Mouse (Mus musculus) kidney, adult 2 months (tissue): Measurements from ENCODE around the gene Mtmr6. TPM values are rescaled to one million over a fixed set of nuclear protein-coding genes. Genes with fewer than 3 reads are reported as not detected.
A peak's percentile ranks its signal among the peaks of the same experiment; 100 is the strongest.

Experiments used
- DNase-seq: peaks from one replicate; pipeline ENCODE4 v3.0.0; 2021
- H3K27ac ChIP-seq: fragments of 200-500 bp; 2 replicates; pipeline ENCODE4 v1.5.1; 2012; ENCODE audit warnings: low read depth, low read length, control low read depth, inconsistent platforms; ENCODE audit not compliant: insufficient read depth
- H3K27me3 ChIP-seq: fragments of 200-500 bp; replicated peaks from 2 replicates; pipeline ENCODE4 v1.6.1; 2012; ENCODE audit warnings: mild to moderate bottlenecking, moderate library complexity, low read length, inconsistent platforms; ENCODE audit not compliant: control insufficient read depth, insufficient read depth
- H3K36me3 ChIP-seq: fragments of 200-500 bp; 2 replicates; pipeline ENCODE4 v1.6.1; 2012; ENCODE audit warnings: mild to moderate bottlenecking, moderate library complexity, low read length, inconsistent platforms; ENCODE audit not compliant: control insufficient read depth, insufficient read depth
- H3K4me1 ChIP-seq: fragments of 200-500 bp; 2 replicates; pipeline ENCODE4 v1.6.1; 2011; ENCODE audit warnings: low read length; ENCODE audit not compliant: control insufficient read depth, insufficient read depth
- H3K4me3 ChIP-seq: fragments of 200-500 bp; 2 replicates; pipeline ENCODE4 v1.5.1; 2011; ENCODE audit warnings: mild to moderate bottlenecking, low read depth, low read length, control low read depth; ENCODE audit not compliant: insufficient read depth
- CTCF ChIP-seq: fragments of 200-500 bp; conservative IDR thresholded peaks from 2 replicates; pipeline ENCODE4 v1.5.1; 2011; ENCODE audit warnings: low read depth, mild to moderate bottlenecking, control low read depth, low read length, moderate library complexity, mixed read lengths; ENCODE audit not compliant: insufficient read depth, insufficient read length
- POLR2A ChIP-seq: fragments of 200-500 bp; IDR thresholded peaks from one replicate; pipeline ENCODE4 v1.6.1; 2011; ENCODE audit warnings: low read depth, low read length, control low read depth
- WGBS: fragments of 180-500 bp; shearing (Covaris S2); methylation state at CpG from one replicate; pipeline ENCODE4 v1.1.7; 2018; 5-methylcytosine and 5-hydroxymethylcytosine counted together
- polyA plus RNA-seq: library from polyadenylated mRNA; depleted of rRNA; stranded (reverse); fragments of >200 nt; gene quantifications from 2 replicates; pipeline ENCODE4 v1.2.3, GENCODE M21; 2012

Gene Mtmr6
- polyA plus RNA-seq, 1 experiment: 23.3 TPM

- peaks cover 4% of the 10 kb centered on the region for H3K36me3 ChIP-seq
- no peak for DNase-seq
- WGBS: 77% methylated on average over 1 of the region's 1 CpGs
- H3K27ac ChIP-seq: no peak overlapping the region
- H3K4me1 ChIP-seq: 0 out of 2 replicates have a peak, but pooled peaks cover 3% of the 10 kb centered on the region
- H3K27me3 ChIP-seq: no peaks in the 10 kb centered on the region
- no peak overlapping the region for H3K4me3 ChIP-seq
- TF ChIP-seq POLR2A (no peak), CTCF (no peak)
Observed at GRCm38 (mm10) chr14:60295531-60295930, 30.5 kb downstream of the Mtmr6 start.

- no peak for DNase-seq
Observed at GRCm38 (mm10) chr14:60300224-60300991, 35.4 kb downstream of the Mtmr6 start.

GRCm38 (mm10) chr14:60301024-60301423, 36.0 kb downstream of the Mtmr6 start:
- Histone ChIP-seq H3K4me1 (no peaks in the 10 kb centered on the region), H3K27me3 (no peaks in the 10 kb centered on the region), H3K27ac (no peak overlapping the region), H3K4me3 (no peak overlapping the region), H3K36me3 (peaks cover 10% of the 10 kb centered on the region)
- WGBS: 81% methylated on average over 6 of the region's 6 CpGs
- DNase-seq: no peak
- TF ChIP-seq POLR2A: no peak
- TF ChIP-seq CTCF: no peak

More at GRCm38 (mm10) chr14:60300224-60300991, 35.4 kb downstream of the Mtmr6 start:
- Histone ChIP-seq H3K27me3 (no peaks in the 10 kb centered on the region), H3K36me3 (peaks cover 10% of the 10 kb centered on the region), H3K4me1 (no peaks in the 10 kb centered on the region), H3K27ac (no peak overlapping the region), H3K4me3 (no peak overlapping the region)
- WGBS: 80% methylated on average over 14 of the region's 14 CpGs
- TF ChIP-seq POLR2A (no peak), CTCF (0 out of 2 replicates have a peak, but pooled peaks have one; percentile 10)

- Histone ChIP-seq H3K27ac (no peak overlapping the region), H3K36me3 (peaks cover 10% of the 10 kb centered on the region), H3K27me3 (no peaks in the 10 kb centered on the region), H3K4me3 (no peak overlapping the region), H3K4me1 (no peaks in the 10 kb centered on the region)
- 81% methylated on average over 4 of the region's 4 CpGs for WGBS
- no peak for DNase-seq
- TF ChIP-seq CTCF (no peak), POLR2A (no peak)
Observed at GRCm38 (mm10) chr14:60302441-60302840, 37.4 kb downstream of the Mtmr6 start.

GRCm38 (mm10) chr14:60304441-60305220, 39.6 kb downstream of the Mtmr6 start:
- Histone ChIP-seq H3K27ac (no peak overlapping the region), H3K27me3 (no peaks in the 10 kb centered on the region), H3K36me3 (peaks cover 10% of the 10 kb centered on the region), H3K4me3 (no peak overlapping the region), H3K4me1 (no peaks in the 10 kb centered on the region)
- no peak for TF ChIP-seq CTCF
- no peak for TF ChIP-seq POLR2A
- no peak for DNase-seq
- 90% methylated on average over 2 of the region's 2 CpGs for WGBS

GRCm38 (mm10) chr14:60308113-60308512, 43.1 kb downstream of the Mtmr6 start:
- no peaks in the 10 kb centered on the region for H3K4me1 ChIP-seq
- no peak for TF ChIP-seq POLR2A
- TF ChIP-seq CTCF: peak; percentile 36
- no peak overlapping the region for H3K4me3 ChIP-seq
- DNase-seq: peak; percentile 7
- WGBS: 58% methylated on average over 6 of the region's 6 CpGs
- H3K27me3 ChIP-seq: no peaks in the 10 kb centered on the region
- H3K36me3 ChIP-seq: peaks cover under 1% of the 10 kb centered on the region; the same call in 1 of the 2 replicates
- no peak overlapping the region for H3K27ac ChIP-seq

GRCm38 (mm10) chr14:60310691-60311090, 45.7 kb downstream of the Mtmr6 start:
- no peak for DNase-seq
- 41% methylated on average over 4 of the region's 4 CpGs for WGBS

More at GRCm38 (mm10) chr14:60310691-60311090, 45.7 kb downstream of the Mtmr6 start:
- no peak overlapping the region for H3K4me3 ChIP-seq
- no peaks in the 10 kb centered on the region for H3K27me3 ChIP-seq
- no peaks in the 10 kb centered on the region for H3K36me3 ChIP-seq
- TF ChIP-seq CTCF (no peak), POLR2A (no peak)
- no peak overlapping the region for H3K27ac ChIP-seq
- H3K4me1 ChIP-seq: no peaks in the 10 kb centered on the region
